Mouse (Mus musculus): Measurements from ENCODE around the gene Arl1.
"Not testable (repeated sequence)": the region's sequence is repeated elsewhere in the genome, so short reads cannot be mapped to it uniquely, and the experiment has no call there.

Gene Arl1

DNA sequence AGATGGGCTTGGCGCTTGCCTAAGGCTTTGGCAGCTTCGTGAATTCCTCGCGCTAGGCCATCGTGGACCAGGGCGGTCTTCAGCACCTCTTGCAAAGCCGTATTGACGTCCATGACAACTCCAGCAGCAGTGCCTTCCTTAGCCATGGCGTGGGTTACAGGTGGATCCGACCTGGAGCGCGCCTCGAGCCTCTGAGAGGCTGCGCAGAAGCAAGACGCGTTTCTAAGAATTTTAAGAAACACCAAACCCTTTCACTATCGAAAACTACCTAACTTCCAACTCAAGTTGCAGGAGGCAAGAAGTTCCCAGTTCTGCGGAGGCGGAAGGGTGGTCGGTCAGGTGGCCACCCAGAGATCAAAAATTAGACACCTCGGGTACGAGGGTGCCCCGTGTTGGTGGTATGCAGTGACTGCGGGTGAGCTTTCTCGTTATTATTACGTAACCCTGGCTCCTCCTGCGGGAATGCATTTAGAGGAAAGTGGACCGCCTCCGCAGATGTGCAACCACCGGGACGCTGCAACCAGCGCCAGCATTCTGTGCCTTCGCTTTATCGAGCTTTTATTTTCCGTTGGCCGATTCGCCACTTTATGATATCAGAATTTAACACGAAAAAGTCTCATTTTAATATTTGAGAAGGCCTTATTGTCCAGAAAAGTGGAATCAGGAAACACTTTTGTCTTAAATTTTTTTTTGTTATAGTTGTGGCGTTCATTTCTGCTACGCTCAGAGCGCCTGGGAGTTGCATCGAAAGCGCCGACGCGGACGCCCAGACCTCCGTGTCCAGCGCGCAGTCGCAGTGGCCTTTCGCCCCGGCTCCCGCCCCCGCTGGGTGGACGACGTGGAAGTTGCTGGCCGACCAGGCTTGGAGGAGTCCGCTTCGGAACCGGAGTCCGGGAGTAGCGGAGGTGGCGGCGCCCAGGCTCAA is at the start of gene Arl1:
Gene Arl1 (plus strand): TSS at position 288 of the 925 bp plus-strand sequence.
- DNase-seq (ENCODE audit: low spot score) = peak; percentile 94

DNA sequence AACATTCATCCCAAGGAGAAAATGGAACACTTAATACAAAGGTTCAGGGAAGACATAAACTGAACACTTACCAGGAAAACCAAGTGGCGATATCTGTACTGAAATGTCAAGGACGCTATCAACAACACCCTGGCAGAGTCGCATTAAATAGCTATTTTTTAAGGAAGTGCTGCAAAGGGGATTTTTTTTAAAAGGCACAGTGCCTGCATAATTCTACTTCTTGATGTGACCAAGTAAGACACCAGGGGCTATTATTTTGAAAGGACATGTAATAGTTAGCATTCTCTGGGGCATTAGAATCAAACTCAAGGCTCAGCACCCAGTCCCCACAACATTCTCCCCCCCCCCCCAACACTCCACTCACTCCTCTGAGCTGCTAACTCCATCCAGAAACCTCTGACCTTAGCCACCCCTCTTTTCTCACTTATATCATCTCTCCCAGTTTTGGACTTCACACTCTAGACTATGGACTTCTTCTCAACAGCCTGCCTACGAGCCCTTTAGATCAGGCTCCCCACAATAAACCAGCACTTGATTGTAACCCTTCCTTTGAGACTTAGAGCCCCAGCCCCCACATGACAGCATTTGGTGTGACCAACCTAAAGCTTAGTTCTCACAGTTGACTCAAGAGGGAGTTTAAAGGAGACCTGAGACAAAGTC is 47.6 kb upstream of the Arl1 start:
- no peak for DNase-seq (ENCODE audit: low spot score)

DNA sequence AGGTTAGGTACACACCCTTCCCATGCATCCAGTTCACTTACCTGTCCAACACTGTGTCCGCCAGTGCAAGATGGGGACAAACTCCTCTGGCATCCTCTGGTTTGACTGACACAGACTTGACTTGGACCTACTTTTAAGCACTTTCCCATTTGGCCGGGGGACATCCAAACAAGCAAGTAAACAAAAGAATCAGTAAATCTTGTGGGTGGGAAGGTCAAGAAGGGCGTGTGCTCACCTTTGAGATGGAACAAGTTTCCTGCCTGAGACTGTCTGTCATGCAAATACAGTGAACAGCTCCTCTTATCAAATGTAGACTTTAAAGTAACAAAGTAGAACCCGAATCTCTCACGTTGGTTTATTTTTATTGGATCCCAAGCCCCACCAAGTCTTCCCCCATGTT is 45.7 kb upstream of the Arl1 start, which contains the start of gene Spic:
Gene Spic (minus strand): TSS at position 91 of the 400 bp plus-strand sequence.
- no peak for DNase-seq (ENCODE audit: low spot score)

DNA sequence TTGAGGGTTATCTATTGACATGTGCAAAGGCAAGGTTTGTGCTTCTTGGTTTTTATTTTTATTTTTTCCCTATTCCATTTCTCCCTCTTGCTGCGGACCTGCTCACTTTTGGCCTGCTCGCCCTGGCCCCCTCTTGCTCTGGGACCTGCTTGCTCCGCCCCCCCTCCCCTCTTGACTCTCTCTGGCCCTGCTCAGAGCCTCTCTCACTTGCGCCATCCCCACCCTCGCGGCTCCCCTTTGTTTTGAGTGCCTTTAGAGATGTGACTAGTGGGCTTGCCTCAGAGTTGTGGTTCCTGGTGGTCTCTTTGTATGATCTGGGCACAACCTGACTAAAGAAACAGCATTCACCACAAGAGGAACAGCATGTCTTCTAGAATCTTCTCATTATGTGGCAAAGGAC is 29.7 kb upstream of the Arl1 start:
- DNase-seq (ENCODE audit: low spot score) = no peak

DNA sequence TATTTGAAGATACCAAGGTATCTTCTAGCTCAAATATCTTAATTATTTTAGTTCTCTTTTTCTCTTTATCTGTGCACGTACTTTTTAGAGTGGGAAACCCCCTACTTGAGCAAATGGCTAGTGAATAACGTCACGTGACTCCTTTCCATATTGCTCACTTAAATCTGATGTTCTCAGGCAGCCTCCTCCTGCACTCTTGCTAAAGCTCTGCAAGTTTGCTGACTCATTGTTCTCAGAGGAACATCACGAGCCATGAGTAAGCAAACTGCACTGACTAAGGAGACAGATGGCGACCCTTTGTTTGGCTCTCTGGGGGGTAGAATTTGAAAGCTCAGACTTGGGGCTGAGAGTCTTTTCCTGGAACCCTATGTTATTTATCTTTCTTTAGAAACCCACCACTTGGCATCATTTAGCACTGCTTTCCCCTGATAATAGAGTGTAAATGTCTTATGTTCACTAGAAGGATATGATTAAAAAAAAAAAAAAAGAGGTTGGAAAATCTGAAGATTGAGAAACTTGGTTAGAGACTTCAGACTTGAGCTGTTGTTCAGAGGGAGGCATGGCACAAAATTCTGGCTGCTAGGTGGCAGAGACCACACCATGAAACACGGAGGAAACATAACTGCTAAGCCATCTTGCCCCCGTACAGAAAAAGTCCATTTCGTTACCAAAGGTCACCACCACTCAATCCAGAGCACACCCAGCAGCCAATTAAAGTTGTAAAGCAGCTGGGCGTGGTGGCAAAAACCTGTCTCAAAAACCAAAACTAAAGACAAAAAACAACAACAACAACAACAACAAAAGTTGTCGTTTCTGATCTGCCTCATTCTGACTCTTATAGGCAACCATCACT is 21.8 kb upstream of the Arl1 start:
- DNase-seq (ENCODE audit: low spot score) = no peak

DNA sequence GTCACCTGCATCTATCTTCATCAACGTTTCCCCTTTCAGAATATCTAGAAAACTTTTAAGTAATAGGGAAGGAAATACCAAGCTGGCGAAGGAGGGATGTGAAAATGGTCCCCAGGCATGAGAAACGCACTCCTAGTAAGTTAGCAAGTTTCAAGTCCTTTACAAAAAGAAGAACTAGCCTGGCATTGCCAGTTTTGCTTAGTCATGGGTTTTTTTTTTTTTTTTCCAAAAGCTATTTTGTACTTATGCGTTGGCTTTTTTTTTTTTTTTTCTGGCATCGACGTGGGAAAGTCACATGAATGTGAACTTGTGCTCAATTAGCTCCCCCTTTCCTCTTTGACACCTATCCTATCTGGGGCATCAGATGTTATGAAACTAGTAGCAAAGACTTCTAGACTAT is 18.3 kb upstream of the Arl1 start:
- DNase-seq (ENCODE audit: low spot score) = no peak

DNA sequence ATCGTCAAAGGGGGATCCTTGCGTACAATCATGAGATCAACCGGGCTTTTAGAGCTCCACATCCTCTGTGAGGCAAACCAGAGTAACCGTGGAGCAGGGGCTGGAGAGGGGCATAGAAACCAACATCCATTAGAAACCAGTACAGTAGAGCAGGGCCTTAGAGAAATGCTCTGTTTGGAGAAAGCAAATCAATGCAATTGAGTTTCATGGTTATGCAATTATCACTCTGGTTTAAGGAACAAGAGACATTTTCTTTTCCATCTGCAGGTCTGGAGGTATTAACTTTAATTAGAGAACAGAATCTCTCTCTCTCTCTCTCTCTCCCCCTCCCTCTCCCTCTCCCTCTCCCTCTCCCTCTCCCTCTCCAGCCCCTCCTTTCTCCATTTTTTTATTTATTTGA is 15.9 kb upstream of the Arl1 start:
- DNase-seq (ENCODE audit: low spot score) = no peak

DNA sequence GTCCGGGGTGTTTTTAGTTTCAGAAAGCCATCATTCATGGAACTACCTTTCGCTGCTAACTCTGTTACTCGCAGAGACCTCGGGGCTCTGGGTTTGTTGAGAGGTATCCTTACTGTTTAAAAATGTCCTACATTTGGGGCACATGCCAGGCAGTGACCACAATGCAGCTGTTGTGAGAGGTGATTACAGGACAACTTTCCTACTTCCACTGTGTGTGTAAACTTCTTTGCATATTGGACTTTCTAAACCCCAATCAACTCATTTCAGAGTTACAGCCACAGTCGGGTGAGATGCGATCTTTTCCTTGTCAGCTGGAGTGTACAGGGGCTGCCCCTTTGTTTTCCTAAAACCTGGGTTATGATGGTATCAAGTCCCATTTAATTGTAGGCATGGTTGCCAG is 15.0 kb upstream of the Arl1 start:
- no peak for DNase-seq (ENCODE audit: low spot score)

DNA sequence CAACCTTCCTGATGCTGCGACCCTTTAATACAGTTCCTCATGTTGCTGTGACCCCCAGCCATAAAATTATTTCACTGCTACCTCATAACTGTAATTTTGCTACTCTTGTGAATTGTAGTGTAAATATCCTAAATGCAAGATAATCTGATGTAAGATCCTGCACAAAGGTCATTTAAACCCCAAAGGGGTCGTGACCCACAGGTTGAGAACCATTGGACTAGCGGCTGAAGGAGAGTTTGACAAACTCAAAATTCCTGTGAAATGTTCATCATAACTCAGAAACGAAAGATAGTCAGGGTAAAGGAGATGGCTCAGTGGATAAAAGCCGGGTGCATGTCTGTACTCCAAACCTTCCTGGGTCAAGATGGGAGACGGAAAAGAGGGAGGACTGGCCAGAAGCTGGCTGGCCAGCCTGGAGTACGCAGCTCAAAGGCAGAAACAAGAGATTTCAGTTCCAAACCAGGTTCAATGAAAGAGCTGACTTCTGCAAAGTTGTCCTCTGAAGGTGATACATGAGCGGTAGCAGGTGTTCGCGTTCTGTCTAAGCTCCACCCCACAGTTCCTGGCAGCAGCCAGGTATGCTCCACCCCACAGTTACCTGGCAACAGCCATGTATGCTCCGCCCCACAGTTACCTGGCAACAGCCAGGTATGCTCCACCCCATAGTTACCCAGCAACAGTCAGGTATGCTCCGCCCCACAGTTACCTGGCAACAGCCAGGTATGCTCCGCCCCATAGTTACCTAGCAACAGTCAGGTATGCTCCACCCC is 13.5 kb upstream of the Arl1 start:
- no peak for DNase-seq (ENCODE audit: low spot score)

DNA sequence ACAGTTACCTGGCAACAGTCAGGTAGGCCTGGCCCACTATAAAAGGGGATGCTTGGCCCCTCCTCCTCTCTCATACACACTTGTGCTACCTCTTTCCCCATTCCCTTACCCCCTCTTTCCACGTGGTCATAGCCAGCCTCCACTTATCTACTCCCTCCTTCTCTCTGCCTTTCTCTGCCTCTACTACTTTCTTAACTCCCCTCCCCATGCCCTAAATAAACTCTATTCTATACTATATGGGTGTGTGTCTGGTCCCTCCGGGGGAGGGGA is 13.0 kb upstream of the Arl1 start:
- no peak for DNase-seq (ENCODE audit: low spot score)

DNA sequence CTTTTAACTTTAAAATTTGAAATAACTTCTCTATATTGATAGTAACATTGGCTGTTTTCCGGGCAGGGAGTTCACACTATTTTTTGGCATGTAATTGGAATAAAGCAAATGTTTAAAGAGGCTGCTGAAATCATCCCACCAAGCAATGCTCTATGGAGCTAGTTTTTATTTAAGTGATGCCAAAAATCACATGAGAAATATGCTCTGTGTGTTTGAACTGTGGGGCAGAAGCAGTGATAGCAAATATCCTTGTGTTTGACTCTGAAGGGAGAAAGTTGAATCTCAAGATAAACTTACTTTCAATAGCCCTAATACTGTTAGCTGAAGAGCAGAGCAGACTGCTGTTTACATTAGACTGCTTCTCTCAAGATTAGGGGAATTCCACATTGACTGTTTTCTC is 11.0 kb upstream of the Arl1 start:
- DNase-seq (ENCODE audit: low spot score) = no peak

DNA sequence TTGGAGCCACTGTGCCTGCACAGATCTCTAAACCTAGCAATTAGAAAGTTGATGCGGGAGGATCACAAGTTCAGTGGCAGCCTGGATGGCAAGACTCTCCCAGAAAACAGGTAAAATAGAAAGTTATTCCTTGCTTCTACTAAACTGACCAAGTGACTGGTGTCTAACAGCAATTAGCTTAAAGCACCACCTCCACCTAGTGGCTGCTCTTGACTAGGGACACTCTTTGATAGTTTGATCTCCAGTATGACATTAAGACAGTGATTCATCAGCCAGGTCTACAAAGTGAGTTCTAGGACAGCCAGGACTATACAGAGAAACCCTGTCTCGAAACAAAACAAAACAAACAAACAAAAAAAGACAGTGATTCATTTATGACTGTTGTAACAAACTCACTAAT is 5.3 kb upstream of the Arl1 start:
- DNase-seq (ENCODE audit: low spot score) = peak; percentile 36

DNA sequence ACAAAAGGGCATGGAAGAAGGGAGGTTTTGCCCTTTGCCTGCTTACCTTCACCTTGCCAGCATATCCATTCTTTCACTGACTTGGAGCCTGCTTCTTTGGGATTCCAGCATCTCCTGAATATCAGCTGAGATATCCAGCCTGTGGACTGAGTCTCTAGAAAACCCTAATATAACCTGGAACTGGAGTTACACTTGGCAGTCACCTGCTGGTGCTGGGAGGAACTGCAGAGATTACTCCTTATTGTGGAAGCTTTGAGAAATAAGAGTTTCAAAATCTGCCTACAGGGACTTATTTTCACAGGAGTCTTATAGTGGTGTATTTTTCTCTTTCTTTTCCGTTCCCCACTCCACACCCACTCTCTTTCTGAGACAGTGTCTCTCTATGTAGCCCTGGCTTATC is 3.5 kb upstream of the Arl1 start:
- peak; percentile 39 for DNase-seq (ENCODE audit: low spot score)

DNA sequence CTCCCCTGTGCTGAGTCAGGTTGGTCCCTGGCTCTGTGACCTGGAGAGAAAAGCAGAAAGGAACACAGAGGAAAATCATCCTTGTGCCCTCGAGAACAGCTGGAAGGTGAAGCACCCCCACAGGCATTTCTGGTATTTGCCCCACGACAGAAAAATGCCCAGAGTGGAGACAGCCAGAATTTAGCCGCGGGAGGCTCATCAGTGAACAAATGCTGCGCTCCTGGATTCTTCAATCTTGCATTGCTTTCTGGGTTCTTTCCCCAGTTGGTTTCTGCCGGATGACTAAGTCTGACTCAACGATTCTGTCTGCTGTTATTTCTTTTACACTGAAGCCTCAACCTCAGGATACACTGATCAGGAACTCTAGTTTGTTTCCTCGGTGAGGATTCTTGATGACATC is 2.5 kb upstream of the Arl1 start:
- DNase-seq (ENCODE audit: low spot score) = no peak

DNA sequence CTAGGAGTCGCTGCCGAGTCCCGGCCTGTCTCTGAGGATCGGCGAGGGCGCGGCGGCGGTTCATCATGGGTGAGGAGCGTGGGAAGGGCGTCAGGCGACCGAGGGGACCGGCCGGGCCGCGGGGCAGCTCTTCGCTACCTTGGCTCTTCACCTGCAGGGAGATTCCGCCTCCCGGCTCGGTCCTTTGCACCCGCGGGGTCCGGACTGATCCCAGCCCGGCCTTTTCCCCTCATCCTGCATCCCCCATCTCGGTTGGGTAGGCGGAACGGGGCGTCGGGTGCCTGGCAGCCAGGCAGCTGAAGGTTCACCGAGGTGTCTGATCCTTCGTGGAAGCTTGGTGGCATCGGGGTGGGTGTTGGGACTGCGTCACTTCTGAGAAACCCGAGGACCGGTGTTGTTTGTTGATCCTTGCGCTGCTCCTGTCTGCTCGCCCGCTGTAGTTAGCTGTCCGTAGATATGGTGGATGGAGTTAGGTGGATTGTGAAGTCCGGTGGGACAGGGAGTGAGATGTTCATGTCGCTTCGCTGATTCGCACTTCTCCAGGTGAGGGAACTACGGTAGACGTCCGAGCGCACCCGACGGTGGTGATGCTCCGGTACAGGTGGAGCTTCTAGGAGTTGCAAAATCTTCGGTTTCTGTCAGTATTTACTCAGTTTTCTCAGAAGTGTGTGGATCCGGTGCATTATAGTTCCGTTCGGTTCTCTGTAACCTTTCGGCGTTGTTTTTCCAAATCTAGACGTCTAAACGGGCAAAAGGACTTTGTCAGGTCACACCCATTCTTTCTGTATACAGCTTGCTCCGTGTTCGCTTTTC is 1.0 kb downstream of the Arl1 start:
- DNase-seq (ENCODE audit: low spot score) = no peak

DNA sequence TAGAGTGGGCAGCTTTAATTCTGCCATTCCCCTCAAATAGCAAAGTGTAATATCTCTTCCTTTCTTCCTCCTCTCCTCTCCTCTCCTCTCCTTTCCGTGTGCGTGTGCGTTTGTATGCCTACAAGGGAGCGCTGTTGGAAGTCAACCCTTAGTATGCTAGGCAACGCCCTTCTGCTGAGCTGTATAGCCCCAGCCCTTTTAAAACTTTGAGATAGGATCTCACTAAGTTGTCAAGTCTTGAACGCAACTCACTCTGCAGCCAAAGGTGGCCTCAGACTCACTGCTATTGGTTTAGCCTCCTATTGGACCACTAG is 1.6 kb downstream of the Arl1 start:
- DNase-seq (ENCODE audit: low spot score) = no peak

DNA sequence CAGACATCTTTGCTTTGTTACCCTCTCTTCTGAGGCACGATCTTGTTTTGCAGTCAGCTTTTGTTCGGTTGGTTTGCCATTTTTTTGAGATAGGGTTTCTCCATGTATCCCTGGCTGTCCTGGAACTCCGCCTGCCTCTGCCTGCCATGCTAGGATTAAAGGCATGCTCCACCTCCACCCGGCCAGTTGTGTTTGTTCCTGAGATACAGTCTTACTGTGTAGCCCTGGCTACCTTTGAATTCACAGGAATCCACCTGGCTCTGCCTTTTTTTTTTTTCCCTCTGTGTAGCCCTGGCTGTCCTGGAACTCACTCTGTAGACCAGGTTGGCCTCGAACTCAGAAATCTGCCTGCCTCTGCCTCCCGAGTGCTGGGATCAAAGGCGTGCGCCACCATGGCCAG is 8.4 kb downstream of the Arl1 start:
- not testable (repeated sequence) for DNase-seq (ENCODE audit: low spot score)

DNA sequence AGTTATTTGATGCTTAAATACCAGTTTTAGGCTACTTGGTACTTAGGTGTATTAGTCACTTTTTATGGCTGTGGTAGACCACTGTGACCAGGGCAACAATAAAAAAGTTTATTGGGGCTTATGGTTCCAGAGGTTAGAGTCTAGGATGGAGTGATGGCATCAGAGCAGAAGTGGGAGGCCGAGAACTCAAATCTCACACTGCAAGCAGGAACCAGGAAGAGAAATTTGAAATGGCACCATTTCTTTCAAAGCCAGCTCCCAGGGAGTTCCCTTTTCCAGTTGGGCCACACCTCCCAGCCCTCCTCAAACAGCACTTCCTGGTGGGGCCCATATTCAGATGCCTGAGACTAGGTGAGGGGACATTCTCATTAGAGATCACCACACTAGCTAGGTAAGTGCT is 9.2 kb downstream of the Arl1 start:
- no peak for DNase-seq (ENCODE audit: low spot score)

DNA sequence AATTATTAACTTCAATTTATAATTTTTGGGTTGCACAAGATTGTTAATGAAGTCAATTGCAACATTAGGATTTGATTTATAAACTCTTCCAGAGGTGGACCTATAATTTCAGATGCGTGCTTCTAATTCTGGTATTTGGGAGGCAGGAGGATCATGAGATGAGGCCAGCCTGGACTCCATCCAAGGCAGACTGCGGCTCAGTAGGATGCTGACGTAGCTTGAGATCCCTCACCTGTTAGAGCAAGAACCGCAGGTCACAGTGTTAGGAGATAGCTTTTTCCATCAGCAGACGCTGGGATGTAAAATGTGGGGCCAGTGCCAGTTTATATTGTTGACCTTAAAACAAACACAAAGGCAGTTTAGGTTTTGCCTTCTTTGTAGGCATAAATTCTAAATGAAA is 10.1 kb downstream of the Arl1 start:
- DNase-seq (ENCODE audit: low spot score) = no peak

DNA sequence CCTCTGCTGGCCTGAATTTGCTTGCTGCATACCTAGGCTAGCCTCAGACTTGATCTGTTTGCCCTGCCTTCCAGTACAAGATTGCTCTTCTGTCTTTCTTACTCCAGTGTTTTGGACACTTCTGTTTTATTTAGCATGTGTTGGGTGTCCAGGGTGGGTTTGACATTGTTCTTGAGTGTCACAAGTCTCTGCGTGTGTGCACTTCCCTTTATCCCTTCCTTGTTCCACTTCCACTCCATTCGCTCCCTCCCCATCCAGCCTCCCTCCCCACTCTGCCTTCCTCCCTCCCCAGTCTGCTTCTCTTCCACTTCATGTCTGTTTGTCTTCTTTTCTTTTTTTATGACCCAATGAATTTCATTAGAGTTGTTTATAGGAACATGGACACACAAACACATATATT is 10.8 kb downstream of the Arl1 start:
- no peak for DNase-seq (ENCODE audit: low spot score)

DNA sequence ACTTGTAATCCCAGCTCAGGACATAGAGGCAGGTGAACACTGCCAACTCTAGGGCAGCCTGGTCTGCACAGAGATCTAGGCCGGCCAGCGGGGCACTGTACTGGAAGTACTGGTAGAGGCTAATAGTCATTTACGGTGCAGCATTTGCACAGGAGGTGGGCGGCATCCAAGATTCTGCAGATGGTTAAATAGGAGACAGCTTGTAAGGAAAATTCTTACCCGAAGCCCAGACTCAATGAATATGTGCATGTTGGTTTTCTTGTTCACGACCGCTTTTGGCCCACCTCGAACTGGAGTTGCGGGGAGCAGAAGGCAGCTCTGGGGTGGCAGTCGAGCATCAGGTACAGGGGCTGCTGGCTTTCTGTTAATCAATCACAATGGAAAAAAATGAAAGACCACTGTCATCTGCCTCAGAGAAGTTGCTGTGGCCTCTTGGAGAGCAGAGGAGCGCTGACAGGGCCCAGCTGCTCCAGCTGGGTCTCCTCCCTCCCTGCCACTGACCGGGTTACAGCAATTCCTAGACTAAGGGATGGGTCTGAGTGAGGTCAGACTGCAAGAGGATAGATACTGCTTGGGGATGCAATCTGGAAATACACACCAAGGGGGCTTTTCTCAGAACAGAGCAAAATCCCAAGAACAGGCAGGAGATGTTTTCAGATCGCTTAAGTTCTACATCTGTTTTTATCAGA is 31.0 kb downstream of the Arl1 start:
- no peak for DNase-seq (ENCODE audit: low spot score)

Data from lung, postnatal 25 days (tissue).